Mouse (Mus musculus) urinary bladder, postnatal 25 days (tissue): Measurements from ENCODE around the gene Nt5c2.
"Not testable (repeated sequence)": the region's sequence is repeated elsewhere in the genome, so short reads cannot be mapped to it uniquely, and the experiment has no call there.

Experiments used
- DNase-seq: peaks from one replicate; pipeline ENCODE4 v3.0.0; 2022; ENCODE audit warnings: low spot score

The Nt5c2 gene

DNA sequence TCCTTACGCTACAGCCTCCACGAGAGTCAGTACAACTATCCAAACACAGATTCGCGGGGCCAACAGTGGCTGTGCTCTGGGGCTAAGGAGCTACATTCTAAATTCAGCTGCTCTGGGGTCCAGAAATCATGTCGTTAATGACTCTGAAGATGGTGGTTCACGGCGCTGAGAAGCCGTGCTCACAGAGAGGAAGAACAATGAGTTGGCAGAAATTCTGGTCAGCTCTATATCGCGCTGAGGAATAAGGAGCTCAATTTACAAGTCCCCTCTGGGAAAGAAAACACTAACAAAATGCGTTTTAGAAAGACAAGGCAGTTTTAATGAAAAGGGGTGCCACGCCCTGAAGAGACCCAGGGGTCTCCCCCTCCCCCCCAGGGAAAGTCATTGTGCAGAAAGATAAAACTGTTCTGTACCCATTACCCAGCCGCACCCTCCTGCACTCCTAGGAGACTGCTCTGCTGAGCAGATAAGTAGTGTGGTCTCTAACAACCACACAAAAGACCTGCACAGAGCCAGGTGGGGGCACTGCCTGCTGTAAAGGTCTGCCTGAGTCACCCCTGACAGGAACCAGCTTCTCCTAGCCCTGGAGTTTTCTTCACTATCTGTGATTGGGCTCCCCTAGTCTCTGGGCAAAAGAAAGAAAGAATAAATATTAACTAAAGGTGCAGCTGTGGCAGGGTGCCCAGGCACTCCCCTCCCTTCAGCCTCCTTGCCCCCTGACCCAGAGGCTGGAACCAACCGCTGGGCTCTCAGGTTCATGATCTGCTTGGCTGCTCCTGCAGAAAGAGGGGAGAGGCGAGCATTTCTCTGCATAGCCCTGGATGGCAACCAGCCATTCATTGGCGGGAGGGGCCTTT lies 26.5 kb downstream of the Nt5c2 start:
- DNase-seq, result no peak

DNA sequence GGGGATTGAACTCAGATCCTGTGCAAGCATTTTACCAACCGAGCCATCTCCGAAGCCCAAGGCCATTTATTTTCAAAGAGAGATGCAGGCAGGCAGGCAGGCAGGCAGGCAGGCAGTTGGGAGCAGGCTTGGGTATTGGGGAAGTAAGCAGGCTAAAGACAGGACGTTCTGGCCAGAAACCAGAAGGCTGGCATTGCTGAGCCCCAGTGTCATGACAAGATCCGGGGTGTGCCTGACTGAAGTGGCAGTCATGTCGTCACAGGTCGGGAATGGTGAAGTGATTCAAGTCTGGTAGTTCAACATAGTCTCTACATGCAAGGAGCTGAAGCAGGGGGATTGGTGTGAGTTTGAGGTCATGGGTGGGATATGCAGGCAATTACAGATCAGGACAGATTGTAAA lies 27.3 kb downstream of the Nt5c2 start:
- no peak for DNase-seq

DNA sequence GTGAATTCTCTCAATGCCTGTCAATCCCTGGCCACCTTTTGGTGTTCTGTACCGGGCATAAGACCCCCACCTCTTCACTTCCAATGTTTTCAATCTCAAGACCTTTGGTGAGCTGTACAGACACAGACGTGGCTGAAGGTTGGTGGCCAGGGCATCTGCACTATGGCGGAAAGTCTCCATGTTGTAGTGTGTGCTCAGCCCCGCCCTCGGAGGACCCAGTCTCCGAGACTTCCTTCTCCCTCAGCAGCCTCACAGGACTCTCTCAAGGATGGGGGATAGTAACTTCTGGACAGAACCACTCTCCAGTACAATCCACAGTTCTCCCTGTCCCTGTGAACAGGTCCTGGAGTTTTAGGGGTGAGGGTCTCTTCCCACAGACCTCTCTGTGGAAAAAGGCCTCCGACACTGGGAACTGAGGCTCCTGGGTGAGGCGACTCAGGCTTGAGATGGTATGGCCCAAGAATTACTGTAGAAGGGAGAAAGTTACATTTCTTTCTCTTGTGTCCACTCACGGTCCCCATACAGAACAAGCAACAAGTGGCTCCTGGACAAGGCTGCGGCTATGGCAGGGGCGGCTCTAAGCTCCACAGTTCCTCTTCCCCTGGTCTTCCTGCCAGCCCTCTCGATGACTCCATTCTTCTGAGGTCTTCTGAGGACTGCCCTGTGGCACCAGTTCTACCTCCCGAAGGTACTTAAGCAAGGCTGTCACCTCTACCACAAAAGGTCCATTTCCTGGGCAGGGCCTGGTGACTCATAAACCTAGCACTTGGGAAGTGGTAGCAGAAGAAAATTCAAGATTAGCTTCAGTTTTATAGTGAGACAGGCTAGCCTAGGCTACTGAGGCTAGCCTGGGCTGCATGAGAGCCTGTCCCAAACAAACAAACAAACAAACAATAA lies 30.0 kb downstream of the Nt5c2 start:
- no peak for DNase-seq

DNA sequence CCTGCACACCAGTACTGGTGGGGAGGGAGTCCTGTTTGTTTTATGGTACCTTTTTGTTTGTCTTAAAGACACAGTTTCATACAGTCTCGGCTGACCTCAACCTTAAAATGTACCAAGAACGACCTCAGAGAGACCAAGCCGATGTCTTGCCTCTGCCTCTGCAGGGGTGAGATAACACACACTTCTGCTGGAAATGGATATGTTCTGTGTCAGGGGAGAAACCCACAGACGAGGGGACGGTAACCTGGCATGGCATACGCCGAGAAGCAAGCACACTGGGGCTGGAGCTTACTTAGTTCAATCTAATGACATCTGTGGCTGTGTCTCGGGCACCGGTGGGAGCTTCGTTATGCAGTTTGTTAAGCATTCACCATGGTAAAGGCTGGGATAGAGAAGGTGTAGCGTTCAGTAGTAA lies 31.0 kb downstream of the Nt5c2 start:
- no peak for DNase-seq

DNA sequence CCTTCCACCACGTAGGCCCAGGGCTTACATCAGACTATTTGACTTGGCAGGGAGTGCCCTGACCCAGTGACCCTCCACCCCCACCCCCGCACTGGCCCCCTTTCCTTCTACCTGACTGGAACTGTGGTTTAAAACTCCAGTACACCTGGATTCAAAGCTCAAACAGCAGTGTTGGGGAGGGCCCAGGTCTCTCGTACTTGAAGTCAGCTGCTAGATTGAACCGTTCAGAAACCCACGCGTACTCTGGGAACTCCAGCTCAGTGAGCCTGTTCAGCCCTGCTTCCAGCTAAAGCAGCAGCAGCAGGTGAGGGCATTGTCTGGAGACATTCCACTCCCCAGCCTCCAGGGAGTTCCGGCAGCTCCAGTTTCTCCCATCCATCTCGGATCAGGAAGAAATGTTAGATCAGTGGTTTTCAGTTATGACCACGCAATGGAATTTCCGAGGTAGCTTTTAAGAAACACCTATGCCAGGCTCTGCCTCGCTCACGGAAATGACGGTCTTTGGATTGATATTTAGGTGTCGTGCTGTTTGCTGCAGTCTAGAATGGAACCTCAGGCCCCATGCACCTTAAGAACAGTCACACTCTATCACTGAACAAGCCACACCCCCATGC lies 31.5 kb downstream of the Nt5c2 start:
- no peak for DNase-seq

DNA sequence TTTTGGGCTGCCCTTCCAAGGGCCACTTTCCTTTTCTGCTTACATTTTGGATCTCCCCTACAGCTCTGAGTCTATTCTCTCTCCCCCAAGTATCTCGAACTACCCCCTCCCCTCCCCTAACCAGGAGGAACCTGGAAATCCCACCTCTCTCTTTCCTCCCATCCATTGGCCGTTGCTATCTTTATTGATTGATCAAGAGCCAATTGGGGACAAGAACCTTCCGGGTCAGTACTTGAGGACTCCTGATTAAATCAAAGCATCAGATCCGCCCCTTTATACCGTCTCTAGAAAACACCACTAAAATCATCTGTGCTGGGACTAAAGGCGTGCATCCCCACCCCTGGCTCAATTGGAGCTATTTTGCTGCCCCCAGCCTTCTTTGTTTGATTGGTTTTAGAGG lies 33.5 kb downstream of the Nt5c2 start:
- no peak for DNase-seq

DNA sequence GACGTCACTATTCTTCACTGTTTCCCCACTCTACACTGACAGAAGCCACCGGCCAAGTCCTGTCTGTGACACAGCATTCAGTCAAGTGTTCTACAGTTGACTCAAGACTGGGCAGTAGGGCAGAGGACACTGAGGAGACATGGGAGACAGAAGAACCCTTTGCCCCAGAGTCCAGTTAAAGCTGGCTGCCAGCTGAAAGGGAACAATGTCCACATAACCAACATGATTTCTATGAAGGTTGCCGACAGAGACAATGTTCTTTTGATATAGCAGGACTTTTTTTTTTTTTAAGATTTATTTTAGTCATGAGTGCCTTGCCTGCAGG lies 35.2 kb downstream of the Nt5c2 start:
- no peak for DNase-seq

DNA sequence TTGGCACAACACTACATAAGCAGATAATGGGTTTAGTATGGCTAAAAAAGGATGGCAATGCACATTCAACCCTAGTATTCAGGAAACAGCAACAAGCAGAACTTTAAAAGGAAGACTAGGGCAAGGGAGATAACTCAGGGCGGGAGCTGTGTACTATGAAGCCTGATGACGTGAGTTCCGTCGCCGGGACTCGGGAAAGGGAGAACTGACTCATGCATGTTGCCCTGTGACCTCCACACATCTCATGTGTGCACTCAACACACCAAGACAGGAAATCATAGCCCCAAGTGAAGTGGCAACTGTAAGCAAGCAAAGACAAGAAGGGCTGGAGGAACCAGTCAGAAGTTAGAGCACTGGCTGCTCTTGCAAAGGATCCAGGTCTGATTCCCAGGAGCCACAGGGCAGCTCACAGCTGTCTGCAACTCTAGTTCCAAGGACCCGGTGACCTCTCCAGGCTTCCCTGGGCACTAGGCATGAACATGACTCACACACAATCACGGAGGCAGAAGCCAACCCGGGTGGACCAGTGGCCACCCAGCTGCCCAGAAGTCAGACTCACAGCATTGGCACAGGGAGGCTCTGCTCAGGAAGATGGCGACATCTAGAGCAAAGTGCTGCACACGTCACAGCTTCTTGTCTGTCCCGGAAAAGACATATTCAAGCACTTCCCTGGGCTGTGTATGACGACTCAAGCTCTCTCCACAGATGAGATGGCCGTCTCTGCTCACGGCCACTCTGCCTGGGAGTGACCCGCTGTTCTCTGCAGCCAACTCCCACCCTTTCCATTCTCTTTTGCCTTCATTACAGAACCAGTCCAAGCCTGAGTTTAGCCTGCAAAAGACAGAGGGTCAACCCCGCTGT lies 35.8 kb downstream of the Nt5c2 start:
- DNase-seq, result no peak

DNA sequence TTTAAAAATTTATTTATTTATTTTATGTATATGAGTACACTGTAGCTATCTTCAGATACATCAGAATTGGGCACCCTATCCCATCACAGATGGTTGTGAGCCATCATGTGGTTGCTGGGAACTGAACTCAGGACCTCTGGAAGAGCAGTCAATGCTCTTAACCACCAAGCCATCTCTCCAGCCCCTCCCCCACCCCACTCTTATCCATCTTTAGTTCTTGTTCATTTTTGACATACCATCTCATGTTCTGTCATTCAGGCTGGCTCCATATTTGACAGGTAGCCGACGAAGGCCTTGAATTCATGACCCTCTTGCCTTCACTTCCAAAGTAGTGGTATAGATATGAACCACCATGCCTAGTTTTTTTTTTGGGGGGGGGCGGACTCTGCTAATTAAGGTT lies 36.9 kb downstream of the Nt5c2 start:
- not testable (repeated sequence) for DNase-seq

DNA sequence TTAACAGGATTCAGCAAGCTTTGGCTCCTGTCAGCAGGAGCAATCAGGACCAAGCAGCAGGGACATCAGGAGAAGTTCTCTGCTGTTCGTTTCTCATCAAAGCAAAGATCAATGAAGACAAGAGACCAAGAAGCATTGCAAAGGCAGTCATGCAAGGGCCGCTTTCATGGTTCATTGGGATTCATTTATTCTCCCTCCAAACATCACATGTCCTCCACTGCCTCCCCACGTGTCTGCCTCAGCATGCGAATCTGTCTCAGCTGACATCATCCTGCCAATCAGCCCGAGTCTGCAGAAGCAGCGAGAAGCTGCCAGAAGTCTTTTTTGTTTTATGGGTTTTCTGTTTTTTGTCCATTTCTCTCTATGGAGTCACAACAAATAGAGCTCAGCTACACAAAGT lies 37.5 kb downstream of the Nt5c2 start:
- DNase-seq, result no peak

DNA sequence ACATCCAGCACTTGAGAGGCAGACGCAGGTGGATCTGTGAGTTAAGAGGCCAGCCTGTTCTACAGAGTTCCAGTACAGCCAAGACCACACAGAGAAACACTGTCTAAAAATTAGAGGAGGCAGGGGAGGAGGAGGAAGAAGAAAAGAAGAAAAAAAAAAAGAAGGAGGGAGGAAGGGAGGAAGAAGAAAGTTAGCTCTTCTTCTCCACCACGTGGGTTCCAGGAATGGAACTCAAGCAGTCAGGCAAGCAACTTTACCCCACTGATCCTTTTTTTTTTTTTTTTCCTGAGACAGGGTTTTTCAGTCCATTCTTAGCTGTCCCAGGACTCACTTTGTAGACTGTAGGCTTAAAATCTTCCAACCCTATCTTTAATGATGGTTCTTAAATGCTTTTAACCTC lies 38.2 kb downstream of the Nt5c2 start:
- DNase-seq, result no peak

DNA sequence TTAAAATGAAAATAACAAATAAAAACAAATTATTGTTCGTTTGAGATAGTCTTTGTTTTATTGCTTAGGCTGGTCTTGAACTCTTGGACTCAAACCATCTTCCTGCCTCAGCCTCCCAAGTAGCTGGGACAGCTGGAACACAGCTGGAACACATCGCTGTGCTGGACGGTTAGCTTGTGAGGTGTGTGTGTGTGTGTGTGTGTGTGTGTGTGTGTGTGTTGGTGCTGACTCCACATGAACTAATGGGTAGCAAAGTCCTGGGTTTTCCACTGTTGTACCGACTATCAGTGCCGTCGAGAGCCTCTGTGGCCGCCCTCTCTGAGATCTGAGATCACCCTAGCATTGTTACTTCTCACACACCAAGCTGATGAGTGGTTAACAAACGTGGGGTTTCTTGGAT lies 39.0 kb downstream of the Nt5c2 start:
- no peak for DNase-seq

DNA sequence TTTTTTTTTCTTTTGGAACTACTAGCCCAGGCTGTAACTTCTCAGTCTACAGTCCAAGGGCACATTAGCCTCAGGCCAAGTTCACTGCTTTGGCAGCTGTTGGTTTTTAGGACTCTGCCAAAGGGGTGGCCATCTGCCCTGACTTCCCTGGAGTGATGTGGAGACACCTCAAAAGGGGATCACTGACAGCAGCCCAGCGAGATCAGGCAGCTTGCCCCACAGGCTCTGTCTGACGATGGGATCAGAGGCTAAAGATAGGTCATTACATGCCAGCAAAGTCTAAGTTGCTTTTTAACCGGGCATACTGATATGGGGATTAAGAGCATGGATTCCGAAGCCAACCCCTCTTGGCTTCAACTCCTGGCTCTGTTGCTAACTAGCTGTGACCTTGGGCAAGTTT lies 39.4 kb downstream of the Nt5c2 start:
- DNase-seq, result no peak

DNA sequence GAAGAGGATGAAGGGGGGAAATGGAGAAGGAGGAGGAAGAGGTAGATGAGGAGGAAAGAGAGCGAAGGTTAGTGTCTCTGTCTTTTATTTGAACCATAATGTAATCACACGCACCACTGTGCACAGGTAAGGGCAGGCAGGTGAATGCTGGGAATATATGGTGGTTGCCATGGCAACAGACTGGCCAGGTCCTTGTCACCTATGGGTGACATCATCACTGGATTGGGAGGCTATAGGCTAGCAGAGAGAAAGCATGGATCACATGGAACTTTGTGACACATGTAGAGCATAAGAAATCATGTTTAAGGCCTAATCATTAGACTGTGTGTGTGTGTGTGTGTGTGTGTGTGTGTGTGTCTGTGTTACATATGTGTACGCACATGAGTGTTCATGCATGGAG lies 42.8 kb downstream of the Nt5c2 start:
- no peak for DNase-seq

DNA sequence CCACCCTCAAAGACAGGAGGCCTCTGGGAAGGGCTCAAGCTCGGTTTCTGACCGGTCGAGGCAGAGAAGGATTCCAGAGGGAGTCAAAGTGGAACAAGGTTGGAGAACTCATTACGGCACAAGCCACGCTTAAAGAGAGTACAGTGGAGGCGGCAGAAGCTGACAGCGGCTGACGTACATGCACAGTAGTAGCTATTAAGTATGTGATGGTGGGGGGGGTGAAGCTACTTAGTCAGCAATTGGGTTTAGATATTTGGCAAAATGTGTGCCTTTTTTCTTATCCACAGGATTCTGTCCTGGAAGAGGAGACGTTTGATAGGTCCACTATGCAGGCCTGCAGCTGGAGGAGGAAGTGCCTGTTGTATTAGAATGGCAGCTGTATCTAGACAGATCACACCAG lies 43.2 kb downstream of the Nt5c2 start:
- DNase-seq, result no peak

DNA sequence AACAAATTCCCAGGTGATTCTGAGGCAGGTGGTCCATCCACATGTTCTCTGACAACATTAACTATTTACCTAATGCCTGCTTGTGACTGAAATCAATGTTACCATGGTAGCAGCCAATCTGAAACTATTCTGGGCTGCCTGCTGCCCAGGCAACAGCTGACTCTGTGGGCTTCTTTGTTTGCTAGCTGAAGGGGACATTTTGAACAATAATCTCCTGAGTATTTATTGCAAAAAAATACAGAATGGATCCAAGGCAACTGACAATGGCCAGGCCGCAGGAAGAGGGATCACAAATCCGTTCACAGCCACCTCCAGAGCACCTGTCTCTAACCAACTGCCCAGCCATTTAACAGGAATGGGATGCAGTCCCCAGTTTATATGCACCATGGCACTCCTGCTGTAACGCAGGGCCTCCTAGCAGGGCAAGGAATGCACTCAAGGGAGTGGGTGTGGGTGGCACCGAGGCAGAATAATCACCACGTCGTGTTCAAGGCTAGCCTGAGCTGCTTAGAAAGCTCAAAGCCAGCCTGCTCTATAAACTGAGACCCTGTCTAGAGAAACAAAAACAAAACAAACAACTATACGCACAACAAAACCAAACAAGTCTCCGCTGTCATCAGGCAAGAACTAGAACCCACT lies 43.8 kb downstream of the Nt5c2 start:
- no peak for DNase-seq

DNA sequence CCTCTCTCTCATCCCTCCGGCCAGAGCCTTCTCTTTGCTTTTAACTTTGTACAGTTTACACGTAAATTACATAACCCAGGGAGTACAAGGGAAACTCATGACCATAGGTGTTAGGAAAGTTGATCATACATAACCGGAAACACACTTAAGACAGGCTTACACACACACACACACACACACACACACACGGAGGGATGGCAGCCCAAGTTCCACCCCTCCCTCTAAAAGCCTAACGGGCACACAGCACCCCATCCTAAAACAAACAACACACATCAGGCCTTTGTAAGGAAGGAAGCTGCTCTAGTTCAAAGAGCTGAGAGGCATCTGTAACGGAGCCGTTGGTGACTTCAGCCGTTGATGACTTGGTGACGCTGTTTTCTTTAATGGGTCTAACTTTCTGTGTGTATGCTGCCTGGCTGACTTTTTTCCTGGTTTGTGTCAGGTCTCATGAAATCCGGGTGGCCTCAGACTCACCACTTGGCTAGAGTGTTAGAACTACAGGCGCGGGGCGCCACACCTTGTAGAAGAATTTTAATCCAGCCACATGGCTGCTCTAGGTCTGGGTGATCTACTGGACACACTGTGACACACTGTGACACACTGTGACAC lies 44.7 kb downstream of the Nt5c2 start:
- DNase-seq, result no peak

DNA sequence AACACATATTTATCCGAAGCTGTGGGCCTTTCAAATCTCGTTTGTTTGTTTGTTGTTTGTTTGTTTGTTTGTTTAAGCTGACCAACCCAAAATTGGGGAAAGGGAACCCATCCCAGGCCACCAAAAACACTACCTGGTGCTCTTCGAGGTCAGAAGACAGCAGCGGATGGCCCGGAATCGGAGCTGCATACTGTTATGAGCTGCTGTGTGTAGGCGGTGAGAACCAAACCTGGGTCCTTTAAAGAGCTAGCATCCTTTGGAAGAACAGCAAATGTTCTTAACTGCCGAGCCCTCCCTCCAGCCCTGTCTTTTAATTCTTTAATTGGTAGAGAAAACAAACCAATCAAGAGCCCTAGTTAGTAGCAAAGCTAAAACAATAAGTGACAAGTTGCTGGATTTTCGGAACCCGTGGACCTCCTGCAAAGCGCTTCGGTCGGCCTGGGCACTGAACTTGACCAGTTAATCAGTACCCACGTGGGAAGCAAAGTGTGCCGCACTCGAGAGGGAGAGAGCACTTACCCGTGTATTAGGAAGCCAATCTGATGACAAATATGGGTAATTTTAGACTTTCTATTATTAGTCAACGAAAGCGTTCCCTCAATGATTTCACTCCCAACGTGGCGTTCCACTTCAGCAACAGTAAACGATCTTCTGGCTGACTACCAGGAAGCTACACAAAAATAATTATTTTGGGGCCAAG lies 45.5 kb downstream of the Nt5c2 start:
- no peak for DNase-seq

DNA sequence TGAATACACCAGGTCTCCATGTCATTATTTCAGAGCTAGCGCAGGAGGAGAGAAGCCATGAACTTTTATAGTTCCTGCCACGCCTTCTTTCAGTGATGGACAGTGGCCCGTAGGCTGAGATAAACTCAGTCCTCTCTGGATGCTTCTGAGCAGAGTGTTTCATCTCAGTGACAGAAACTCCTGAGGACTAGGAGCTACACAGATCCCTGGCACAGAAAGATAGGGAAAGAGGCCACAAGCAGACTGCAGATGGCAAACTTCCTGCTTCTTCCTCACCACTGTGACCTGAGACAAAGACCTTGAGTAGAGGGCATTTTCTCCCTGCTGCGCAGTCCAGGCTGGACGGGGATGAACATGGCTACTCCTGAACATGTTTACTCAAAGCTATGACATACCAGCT lies 46.1 kb downstream of the Nt5c2 start:
- DNase-seq, result no peak

DNA sequence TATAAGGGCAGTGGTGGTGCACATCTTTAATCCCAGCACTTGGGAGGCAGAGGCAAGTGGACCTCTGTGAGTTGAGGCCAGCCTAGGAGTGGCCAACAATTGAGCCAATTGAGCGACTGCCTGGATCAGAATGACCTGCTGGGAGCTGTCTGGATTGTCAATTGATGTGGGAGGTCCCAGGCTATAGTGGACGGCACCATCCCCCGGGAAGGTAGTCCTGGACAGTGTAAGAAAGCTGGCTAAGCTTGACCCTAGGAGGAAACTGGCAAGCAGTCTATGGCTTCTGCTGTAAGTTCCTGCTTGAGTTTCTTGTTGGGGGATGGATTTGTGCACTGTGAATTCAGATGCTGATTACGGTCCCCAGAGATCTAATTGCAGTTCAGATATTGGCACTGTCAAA lies 47.1 kb downstream of the Nt5c2 start:
- DNase-seq, result no peak

DNA sequence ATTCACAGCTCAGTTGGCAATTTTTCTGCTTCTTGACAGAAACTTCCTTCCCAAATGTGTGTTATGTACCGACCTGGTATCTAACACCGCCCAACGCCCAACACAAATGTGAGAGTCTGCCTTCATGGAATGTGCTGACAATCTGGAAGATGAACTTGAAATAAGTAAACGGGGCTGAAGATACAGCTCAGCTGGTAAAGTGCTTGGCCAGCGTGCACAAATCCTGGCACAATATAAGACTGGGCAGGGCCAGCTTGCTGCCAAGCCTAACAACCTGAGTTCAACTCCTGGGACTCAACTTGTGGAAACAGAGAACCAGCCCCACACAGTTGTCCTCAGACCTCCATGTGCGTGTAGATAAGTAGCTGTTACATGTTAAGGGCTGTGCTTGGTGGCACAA lies 48.6 kb downstream of the Nt5c2 start:
- DNase-seq, result no peak
